Mouse (Mus musculus) kidney, postnatal 0 days (tissue): ENCODE data around the gene Olfr263. TPM values are rescaled to one million over a fixed set of nuclear protein-coding genes. Genes with fewer than 3 reads are reported as not detected.
A peak's percentile ranks its signal among the peaks of the same experiment; 100 is the strongest.

Experiments used
- ATAC-seq: fragments of 200-750 bp; cut with Nextera tagmentation; replicated peaks from 2 replicates; pipeline ENCODE4 v1.8.0; 2017; ENCODE audit warnings: low read depth, moderate number of reproducible peaks, moderate TSS enrichment, moderate library complexity; ENCODE audit not compliant: low FRiP score
- DNase-seq: peaks from one replicate; pipeline ENCODE4 v3.0.0-alpha.2; 2016; ENCODE audit warnings: low spot score
- H3K27ac ChIP-seq: fragments of 300-500 bp; sonication (generic); 2 replicates; pipeline ENCODE4 v1.5.1; 2014; ENCODE audit warnings: mild to moderate bottlenecking
- H3K27me3 ChIP-seq: fragments of 300-500 bp; sonication (generic); 2 replicates; pipeline ENCODE4 v1.6.1; 2014; ENCODE audit warnings: low read length, mixed read lengths; ENCODE audit not compliant: insufficient read depth
- H3K36me3 ChIP-seq: fragments of 300-500 bp; sonication (generic); 2 replicates; pipeline ENCODE4 v1.6.1; 2014; ENCODE audit warnings: low read length, mixed read lengths; ENCODE audit not compliant: insufficient read depth
- H3K4me1 ChIP-seq: fragments of 300-500 bp; sonication (generic); replicated peaks from 2 replicates; pipeline ENCODE4 v1.6.1; 2014; ENCODE audit warnings: antibody characterized with exemption, low read length, mixed read lengths; ENCODE audit not compliant: insufficient read depth
- H3K4me2 ChIP-seq: fragments of 300-500 bp; sonication (generic); 2 replicates; pipeline ENCODE4 v1.6.1; 2014; ENCODE audit warnings: mild to moderate bottlenecking, low read length, moderate library complexity, mixed read lengths
- H3K4me3 ChIP-seq: fragments of 300-500 bp; sonication (generic); replicated peaks from 2 replicates; pipeline ENCODE4 v1.5.1; 2014; ENCODE audit warnings: low read depth, low read length
- H3K9ac ChIP-seq: fragments of 300-500 bp; sonication (generic); 2 replicates; pipeline ENCODE4 v1.6.1; 2014; ENCODE audit warnings: low read depth, low read length
- H3K9me3 ChIP-seq: fragments of 300-500 bp; sonication (generic); replicated peaks from 2 replicates; pipeline ENCODE4 v1.6.1; 2016; ENCODE audit warnings: low read length, inconsistent platforms, mixed read lengths
- CTCF ChIP-seq: IDR thresholded peaks from 2 replicates; pipeline ENCODE4 v1.5.1; 2016; ENCODE audit warnings: antibody characterized with exemption, low read depth, mild to moderate bottlenecking, moderate library complexity
- WGBS: fragments of 180-500 bp; shearing (Covaris S2); extraction: QIAGEN DNeasy Blood & Tissue Kit; methylation state at CpG from one replicate; pipeline ENCODE4 v1.1.7; 2014; 5-methylcytosine and 5-hydroxymethylcytosine counted together
- polyA plus RNA-seq: library from polyadenylated mRNA; unstranded; fragments of >200 nt; fragmentation: Nextera tagmentation; extraction: Ambion mirVana; gene quantifications from 2 replicates; pipeline ENCODE4 v1.2.1, GENCODE M21; 2015

The Olfr263 gene
- polyA plus RNA-seq, 1 experiment from 2014 or later = not detected

- Histone ChIP-seq H3K4me2 (peak overlapping the region; percentile 57), H3K9me3 (no peaks in the 10 kb centered on the region), H3K4me3 (peak overlapping the region; percentile 51), H3K36me3 (no peaks in the 10 kb centered on the region), H3K27ac (peak overlapping the region; percentile 57; the same call in 1 of the 2 replicates), H3K27me3 (no peaks in the 10 kb centered on the region), H3K9ac (peak overlapping the region; percentile 5; the same call in 1 of the 2 replicates), H3K4me1 (peaks cover 5% of the 10 kb centered on the region; the same call in 1 of the 2 replicates)
- DNase-seq = peak; percentile 55
- 1% methylated on average over 16 of the region's 16 CpGs for WGBS
- ATAC-seq = no peak
- no peak for TF ChIP-seq CTCF
Observed at GRCm38 (mm10) chr13:21168371-21169011, 39.1 kb downstream of the Olfr263 start.

GRCm38 (mm10) chr13:21169121-21169656 is 39.8 kb downstream of the Olfr263 start:
- TF ChIP-seq CTCF = no peak
- Histone ChIP-seq H3K4me1 (peaks cover 5% of the 10 kb centered on the region; the same call in 1 of the 2 replicates), H3K27ac (0 out of 2 replicates have a peak overlapping the region, but pooled peaks have one; percentile 57), H3K4me2 (peak overlapping the region; percentile 57), H3K9me3 (no peaks in the 10 kb centered on the region), H3K36me3 (no peaks in the 10 kb centered on the region), H3K9ac (peak overlapping the region; percentile 5; the same call in 1 of the 2 replicates), H3K4me3 (peak overlapping the region; percentile 51), H3K27me3 (no peaks in the 10 kb centered on the region)
- WGBS = 2% methylated on average over 14 of the region's 14 CpGs
- DNase-seq (no peak), ATAC-seq (no peak)

GRCm38 (mm10) chr13:21169657-21170430 is 40.4 kb downstream of the Olfr263 start:
- H3K36me3 ChIP-seq = no peaks in the 10 kb centered on the region
- H3K4me1 ChIP-seq = peaks cover 5% of the 10 kb centered on the region; the same call in 1 of the 2 replicates
- WGBS = 1% methylated on average over 39 of the region's 39 CpGs
- H3K9me3 ChIP-seq = no peaks in the 10 kb centered on the region
- no peak overlapping the region for H3K9ac ChIP-seq
- peak overlapping the region; percentile 51 for H3K4me3 ChIP-seq
- H3K4me2 ChIP-seq = peak overlapping the region; percentile 57
- peak; percentile 85 for ATAC-seq
- DNase-seq = peak; percentile 86
- H3K27ac ChIP-seq = no peak overlapping the region
- H3K27me3 ChIP-seq = no peaks in the 10 kb centered on the region
- no peak for TF ChIP-seq CTCF

GRCm38 (mm10) chr13:21170431-21171155 is 41.2 kb downstream of the Olfr263 start:
- no peak for TF ChIP-seq CTCF
- Histone ChIP-seq H3K4me1 (peaks cover 5% of the 10 kb centered on the region; the same call in 1 of the 2 replicates), H3K9me3 (no peaks in the 10 kb centered on the region), H3K9ac (no peak overlapping the region), H3K36me3 (no peaks in the 10 kb centered on the region), H3K4me3 (peak overlapping the region; percentile 51), H3K4me2 (peak overlapping the region; percentile 57), H3K27ac (no peak overlapping the region), H3K27me3 (no peaks in the 10 kb centered on the region)
- WGBS = 60% methylated on average over 17 of the region's 17 CpGs
- DNase-seq (no peak), ATAC-seq (no peak)

GRCm38 (mm10) chr13:21171156-21171530 is 41.7 kb downstream of the Olfr263 start:
- 21% methylated on average over 15 of the region's 15 CpGs for WGBS
- Histone ChIP-seq H3K4me1 (peaks cover 5% of the 10 kb centered on the region; the same call in 1 of the 2 replicates), H3K27me3 (no peaks in the 10 kb centered on the region), H3K9ac (no peak overlapping the region), H3K36me3 (no peaks in the 10 kb centered on the region), H3K4me3 (0 out of 2 replicates have a peak overlapping the region, but pooled peaks have one; percentile 5), H3K27ac (no peak overlapping the region), H3K4me2 (peak overlapping the region; percentile 45), H3K9me3 (no peaks in the 10 kb centered on the region)
- ATAC-seq = no peak
- no peak for TF ChIP-seq CTCF
- DNase-seq = no peak
